Mouse (Mus musculus) left cerebral cortex, postnatal 10 days (tissue): ENCODE measurements around the gene Pate2. TPM values are rescaled to one million over a fixed set of nuclear protein-coding genes. Genes with fewer than 3 reads are reported as not detected.

ENCODE experiments used
- DNase-seq, 2 experiments: peaks; one replicate each; pipeline ENCODE4 v3.0.0; 2021 to 2022; ENCODE audit warnings: low spot score in 2 of 2, mixed read lengths in 1 of 2; ENCODE audit errors: extremely low spot score in 1 of 2
- intact Hi-C: fragments of 180-260 bp; cut with DNase I; formaldehyde crosslinking; loops from one replicate; pipeline ENCODE4 v1.15.1; 2025
- total RNA-seq, 2 experiments: library from RNA; stranded (reverse); gene quantifications; 2 replicates each; pipeline ENCODE4 v1.2.3; 2021

The Pate2 gene
- under 1 TPM; 0.79 to 0.81 TPM for total RNA-seq

DNA sequence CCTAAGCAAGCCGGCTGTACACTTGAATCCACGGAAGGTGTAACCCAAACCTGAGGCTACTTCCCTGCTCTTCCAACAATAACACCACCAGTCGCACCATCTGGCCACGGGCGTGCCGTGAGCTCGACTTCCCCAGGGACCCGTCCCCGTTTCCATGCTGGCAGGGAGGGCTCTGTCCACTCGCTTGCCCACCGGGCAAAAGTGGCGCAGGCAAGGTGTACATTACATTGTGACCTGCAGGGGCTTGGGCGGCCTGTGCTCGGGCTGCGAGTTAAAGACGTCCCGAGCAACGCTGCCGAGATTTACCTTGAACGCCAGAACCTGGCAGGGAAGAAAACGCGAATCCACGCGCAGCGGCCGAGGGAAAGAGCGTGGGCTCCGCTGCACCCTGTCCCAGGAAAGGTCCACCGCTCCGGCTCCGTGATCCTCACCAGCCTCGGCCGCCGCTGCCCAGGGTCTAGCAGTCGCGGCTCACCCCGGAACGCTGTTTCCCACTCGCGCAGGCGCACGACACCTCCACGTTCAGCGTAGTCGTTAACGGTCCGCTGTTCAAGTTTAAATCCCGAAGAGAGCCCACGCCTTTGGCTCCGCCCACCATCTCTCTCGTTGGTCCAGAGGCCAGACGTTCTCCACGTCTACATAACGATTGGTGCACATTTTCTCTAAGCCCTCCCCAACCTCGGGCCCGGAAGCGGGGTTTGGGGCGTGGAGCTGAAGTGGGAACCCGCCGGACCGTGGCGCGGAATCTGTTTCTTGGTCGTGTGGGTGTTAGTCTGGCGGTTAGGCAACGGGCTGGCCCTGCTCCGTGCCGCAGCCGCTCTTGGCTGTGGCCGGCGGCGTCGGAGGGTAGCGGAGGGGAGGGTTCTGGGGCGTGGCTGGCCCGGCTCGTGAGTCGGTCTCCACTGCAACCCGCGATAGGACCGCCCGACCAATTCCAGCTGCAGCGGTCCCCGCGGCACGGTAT, at the start of gene Pate2, which contains the start of gene Hyls1:
Pate2 (plus strand) TSS at position 714 of the 964 bp plus-strand sequence.
Hyls1 (minus strand) TSS at position 828 of the 964 bp plus-strand sequence.
- intact Hi-C loops: no loop called here
- peak; percentile 94 to 95 for DNase-seq

DNA sequence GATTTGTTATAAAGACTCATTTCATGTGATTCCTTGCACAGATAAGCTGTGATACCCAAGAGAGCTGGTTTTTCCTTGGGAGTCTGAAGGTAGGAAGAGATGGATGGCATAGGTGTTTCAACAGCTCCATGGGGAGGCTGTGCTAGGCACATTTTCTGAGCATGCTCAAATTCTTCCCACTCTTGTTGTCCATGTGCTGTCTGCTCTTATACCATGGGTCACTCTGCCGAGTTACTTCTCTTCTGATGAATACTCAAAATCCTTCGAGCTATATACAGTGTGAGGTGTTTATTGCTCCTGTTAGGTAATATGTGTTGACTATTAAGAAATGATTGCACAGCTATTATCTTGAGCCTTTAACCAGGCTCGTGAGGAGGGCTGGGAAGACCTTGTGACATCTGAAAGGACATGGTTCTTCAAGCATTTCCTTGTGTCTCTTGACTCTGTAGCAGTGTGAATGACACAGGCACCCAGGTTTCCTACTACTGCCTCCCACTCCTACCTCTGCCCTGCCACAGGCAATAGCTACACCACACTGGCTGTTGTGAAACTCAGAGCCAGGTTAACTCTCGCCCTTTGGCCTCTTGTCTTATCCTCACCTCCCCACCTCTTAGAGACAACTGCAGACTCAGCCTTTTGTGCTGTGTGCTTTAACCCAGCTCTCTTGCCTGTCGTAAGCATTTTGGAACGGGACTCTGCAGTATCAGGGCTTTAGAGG, 49.3 kb upstream of the Pate2 start:
- intact Hi-C loops: loop anchor here (5.0 kb wide), 2 partner anchors 98 to 233 kb away; partner anchors contain the start of gene Cdon

DNA sequence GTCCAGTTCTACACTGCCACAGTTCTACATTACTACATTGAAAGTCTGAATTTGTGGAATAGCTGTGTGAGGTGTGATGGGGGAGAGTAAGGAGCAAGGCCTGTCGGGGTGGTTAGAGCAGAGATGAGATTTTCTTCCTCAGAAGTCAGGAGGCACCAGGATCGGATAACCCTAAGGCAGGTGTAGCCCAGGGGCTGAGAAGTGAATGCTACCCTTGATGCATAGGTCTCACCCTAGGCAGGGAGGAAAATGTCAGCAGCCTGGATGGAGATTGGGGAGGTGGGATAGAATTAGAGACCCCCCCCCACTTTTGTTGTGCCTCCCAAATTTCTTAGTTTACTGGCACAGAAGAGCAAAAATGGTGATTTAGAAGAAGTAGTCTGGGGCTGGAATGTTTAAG, 47.8 kb upstream of the Pate2 start:
- no peak for DNase-seq
- intact Hi-C loops: loop anchor here (5.0 kb wide), 2 partner anchors 100 to 235 kb away; partner anchors contain the start of gene Cdon

More for the DNA sequence above, 49.3 kb upstream of the Pate2 start:
- no peak for DNase-seq

DNA sequence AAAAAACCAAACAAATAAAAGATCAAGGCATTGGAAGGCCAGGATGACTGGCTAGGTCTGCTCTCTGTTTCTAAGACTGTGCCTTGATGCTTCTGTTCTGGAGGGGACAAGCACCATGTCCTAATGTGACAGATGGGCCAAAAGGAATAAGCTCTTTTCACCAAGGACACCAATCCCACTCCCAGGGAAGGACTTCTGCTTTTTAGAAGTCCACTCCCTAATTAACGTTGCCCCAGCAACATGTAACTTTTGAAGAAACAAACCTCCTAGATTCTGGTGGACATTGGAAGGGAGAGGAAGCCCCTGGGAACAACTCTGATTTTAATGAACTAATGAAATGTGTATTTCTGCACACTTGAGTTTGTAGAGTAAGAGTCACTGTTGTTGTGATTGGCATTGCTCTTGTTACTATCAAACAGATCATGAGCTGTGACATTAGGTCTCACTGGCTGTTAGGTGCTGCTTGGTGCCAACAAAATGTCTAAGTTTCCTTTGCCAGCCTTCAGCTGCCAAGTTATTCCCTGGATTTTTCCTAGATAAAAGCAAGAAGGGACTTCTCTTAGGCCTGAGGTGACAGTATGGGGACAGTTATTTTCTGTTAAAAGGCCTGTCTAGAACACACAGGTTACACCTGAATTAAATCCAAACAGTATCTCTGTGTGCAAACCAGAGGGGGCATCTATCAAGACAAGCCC, 47.1 kb upstream of the Pate2 start:
- intact Hi-C loops: loop anchor here (5.0 kb wide), 2 partner anchors 101 to 236 kb away; partner anchors contain the start of gene Cdon
- peak in 1 of 2 experiments; percentile 0 for DNase-seq

DNA sequence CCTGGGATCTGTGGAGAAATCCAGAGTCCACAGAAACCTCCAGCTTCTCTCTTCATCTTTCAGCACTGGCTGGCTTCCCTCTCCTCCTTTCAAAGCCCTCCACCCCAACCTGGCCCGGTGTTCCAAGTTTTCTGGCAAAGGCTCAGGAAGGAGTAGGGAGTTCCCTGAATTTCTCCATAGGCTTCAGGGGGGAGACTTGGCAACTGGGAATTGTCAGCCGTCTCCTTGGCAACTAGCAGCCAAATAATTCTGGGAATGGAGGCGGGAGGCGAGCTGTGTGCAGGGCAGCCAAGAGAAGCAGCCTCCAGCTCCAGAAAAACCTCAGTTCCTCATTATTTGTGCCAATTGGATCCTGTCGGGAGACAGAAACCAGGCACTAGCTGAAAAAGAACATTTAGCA, 46.5 kb upstream of the Pate2 start:
- peak; percentile 53 to 62 for DNase-seq
- intact Hi-C loops: loop anchor here (5.0 kb wide), 2 partner anchors 101 to 236 kb away; partner anchors contain the start of gene Cdon

DNA sequence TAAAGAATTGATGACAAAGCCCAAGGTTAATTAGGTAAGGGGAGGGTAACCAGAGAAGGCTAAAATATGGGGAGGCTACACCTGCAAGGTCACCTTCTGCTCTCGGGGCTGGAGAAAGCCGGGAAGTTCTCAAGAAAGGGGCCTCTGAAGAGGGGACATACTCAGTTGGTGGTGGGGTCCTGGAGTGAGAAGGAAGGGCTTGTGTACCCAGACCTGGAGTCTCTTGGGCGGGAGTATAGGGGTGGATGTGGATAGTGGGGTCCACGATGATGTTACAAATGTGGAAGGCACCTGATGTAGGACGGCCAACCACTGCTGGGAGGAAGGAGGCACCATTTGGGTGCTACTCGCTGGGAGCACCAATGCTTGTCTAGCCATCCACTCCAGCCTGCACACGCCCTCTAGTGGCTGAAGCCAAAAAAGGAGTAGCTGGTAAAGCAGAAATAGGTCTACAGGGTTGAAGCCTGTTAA, 46.1 kb upstream of the Pate2 start:
- intact Hi-C loops: loop anchor here (5.0 kb wide), 2 partner anchors 102 to 237 kb away; partner anchors contain the start of gene Cdon
- DNase-seq: peak; percentile 74 to 79

DNA sequence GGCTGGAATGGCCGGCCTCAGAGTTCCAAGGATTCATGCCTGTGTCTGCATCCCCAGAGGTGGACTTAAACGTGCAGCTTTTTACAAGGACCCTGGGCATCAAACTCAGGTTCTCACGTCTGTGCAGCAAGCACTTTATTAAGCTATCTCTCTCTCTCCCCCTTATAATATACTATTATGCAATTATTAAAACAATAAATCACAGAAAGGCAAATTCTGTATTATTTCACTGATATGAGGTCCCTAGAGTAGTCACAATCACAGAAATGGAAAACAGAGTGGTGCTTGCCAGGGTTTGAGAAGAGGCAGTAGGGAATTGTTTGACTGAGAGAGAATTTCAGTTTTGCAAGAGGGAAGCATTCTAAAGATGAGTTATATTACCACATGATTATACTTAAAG, 40.9 kb upstream of the Pate2 start:
- intact Hi-C loops: no loop called here

DNA sequence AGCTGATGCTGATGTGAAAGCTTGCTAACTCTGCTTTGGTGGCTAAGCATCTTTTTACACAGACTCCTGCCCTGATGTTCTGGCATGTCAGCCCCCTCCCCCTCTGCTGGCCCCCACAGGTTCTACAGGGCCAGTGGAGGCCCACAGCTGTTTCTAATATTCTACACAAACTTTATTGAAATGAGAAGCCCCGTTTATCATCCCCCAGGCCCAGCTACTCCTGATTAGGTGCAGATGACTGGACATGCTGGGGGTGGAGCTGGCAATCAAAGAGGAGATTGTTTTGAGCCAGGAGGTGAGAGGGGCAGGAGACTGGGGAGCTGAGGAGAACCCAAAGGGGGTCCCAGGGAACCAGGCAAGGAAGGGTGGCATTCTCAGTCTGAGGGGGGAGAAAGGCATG, 40.3 kb upstream of the Pate2 start:
- intact Hi-C loops: no loop called here

More for the DNA sequence above, 40.9 kb upstream of the Pate2 start:
- no peak for DNase-seq

DNA sequence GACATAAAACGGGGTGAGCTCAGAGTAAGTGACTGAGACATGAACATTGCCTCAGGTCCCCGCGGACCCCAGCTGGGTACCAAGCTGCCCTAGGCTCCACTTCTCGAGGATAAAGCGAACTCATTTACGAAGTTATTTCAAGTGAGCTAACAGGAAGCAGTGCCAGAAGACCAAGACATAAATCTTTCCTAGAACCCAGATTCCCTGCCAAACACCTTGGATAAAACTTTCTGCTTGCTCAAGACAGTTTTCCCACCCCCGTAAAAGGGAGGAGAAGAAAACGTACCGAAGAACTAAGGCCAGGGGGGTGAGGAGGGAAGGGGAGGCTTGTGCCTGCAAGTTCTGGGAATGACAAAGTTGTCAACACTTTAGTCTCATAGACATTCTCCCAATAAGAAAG, 36.8 kb upstream of the Pate2 start:
- no peak for DNase-seq
- intact Hi-C loops: no loop called here

More for the DNA sequence above, 40.3 kb upstream of the Pate2 start:
- DNase-seq: no peak

DNA sequence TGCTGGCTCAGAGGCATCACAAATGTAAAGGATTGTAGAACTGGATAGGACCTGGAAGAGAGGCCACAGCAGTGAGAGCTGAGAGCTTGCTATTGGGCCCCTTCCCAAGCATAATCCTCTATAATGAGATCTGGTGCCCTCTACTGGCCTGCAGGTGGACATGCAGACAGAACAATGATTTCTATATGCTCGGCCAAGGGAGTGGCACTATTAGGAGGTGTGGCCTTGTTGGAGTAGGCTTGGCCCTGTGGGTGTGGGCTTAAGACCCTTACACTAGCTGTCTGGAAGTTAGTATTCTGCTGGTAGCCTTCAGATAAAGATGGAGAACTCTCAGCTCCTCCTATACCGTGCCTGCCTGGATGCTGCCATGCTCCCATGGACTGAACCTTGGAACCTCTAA, 35.0 kb upstream of the Pate2 start:
- peak in 1 of 2 experiments; percentile 55 for DNase-seq
- intact Hi-C loops: loop anchor here (2.0 to 5.0 kb wide), 2 partner anchors 113 to 252 kb away; partner anchors contain the start of gene Cdon

DNA sequence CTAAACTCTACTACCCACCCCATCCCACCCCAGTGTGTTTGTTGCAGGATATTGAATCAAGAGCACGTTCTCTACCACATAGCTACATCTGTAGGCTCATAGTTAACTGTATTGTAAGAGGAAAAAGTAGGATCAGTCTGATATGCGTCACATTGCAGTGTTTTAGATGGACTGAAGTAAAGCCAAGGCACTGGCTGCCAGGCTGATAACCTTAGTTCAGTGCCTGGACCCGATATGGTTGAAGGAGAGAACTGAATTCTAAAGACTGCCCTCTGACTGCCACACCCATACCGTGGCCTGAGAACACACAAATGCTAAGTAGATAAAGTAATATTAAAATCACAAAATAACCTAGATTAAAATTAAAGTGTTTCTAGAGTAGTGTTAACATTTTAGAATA, 34.2 kb upstream of the Pate2 start:
- DNase-seq: no peak
- intact Hi-C loops: loop anchor here (2.0 to 5.0 kb wide), 2 partner anchors 114 to 253 kb away; partner anchors contain the start of gene Cdon

DNA sequence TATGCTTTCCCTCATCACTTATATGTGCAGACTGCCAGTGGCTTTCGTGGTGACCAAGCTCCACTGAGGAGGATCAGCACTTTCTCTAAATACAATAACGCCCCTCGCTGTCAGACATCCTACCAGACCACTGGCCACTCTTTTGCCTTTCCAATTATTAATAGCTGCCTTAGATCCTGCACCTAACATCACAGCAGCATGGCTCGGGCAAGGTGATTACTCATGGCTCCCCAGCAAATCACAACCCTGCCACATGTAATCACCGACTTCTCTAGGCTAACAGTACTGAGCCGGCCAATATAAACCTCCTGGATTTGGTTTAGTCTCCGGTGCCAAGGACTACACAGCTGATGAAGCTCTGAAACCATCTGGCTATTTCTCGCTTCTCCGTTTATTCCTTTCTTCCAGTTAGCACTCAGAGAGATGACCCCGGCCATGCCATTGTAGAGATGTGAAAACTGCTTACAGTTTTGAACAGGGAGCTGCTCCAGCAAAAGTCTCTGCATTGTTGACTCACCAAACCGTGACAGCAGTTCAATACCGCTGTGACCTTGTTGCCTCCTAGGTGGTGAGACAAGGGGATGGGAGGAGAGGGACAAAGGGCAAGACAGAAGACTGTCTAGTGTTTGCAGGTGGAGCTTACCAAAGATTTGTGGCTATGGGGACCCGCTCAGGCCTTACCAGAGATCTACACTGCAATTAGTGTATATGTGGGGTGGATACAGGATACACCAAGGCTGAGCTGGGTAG, 30.9 kb upstream of the Pate2 start:
- intact Hi-C loops: loop anchor here (5.0 kb wide), 1 partner anchor 117 kb away; the partner anchor contains the start of gene Cdon

DNA sequence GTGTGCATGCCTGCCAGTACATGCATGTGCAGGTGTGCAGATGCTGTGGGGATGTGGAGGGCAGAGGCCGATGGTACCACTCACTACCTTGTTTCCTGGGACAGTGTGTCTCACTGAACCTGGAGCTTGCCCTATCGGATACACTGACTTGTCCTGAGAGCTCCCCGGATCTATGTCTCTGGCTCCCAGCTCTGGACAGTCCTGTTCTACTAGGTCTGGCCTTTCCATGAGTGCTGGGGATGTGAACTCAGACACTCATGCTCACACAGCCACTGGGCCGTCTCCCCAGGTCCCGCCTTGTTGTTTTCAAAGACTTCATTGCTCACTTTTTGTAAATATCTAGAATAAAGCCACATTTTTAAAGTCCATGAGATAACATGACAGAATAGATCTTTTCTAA, 29.1 kb upstream of the Pate2 start:
- intact Hi-C loops: no loop called here
- no peak for DNase-seq

More for the DNA sequence above, 30.9 kb upstream of the Pate2 start:
- no peak for DNase-seq

DNA sequence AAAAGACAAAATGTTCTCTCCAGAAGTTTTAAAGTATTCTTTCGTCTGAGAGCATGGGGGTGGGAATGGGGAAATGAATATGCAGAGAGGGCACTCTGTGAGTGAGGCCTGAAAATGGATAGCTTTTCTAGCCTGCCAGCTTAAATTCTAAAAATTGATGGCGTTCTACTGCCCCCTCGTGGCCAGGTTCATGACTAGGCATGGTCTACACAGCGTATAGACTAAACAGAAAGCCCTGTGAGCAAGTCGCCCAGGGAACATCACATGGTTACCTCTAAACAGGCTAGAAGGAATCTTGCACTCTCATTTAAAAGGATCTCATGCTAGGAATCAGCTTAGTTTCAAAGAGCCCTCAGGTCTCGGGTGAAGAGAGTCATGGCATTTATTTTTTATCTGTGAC, 28.6 kb upstream of the Pate2 start:
- peak; percentile 69 to 81 for DNase-seq
- intact Hi-C loops: no loop called here

DNA sequence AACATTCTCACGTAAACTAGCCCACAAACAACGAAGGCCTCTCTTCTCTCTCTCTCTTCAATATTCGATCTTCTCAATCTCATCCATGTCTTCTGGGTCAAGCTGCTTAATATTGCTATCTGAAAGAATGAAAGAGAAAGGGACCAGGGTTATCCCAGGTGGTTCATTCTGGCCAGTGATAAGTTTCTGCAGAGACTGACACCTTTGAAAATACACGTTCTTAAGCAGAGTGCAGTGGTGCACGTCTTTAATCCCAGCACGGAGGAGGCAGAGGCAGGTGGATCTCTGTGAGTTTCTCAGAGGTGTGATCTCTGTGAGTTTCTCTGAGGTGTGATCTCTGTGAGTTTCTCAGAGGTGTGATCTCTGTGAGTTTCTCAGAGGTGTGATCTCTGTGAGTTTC, 28.1 kb upstream of the Pate2 start:
- intact Hi-C loops: no loop called here

DNA sequence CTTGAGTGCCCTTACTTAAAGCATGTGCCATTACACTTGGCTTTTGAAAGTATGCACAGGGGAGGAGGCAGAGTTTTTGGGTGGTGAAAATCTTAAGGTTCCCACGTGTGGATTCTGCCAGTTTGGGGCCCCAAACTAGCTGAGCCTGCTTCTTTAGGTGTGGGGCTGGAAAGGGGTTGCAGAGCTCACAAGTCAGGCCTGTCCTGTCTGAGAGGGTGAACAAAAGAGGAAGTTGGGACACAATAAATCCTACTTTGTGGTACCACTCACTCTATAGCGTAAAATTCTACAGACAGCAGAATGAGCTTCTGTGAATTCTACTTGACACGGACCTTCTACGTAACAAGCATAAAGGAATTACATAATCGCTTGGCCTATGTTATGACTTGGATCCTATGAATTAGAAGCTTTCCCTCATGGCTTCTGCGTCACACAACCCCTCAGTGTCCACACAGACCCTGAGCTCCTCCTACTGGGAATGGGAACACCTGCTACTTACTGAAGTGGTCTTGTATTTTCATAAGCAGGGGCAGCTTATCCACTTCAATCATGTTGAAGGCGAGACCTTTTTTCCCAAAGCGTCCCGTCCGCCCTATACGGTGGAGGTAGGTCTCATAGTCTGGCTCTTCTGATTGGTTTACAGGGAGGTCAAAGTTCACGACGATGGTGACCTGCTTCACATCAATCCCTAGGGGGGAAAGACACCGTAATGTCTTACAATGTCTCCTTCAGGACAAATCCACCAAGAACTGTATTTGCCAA, 26.8 kb upstream of the Pate2 start:
- intact Hi-C loops: no loop called here
- no peak for DNase-seq

More for the DNA sequence above, 28.1 kb upstream of the Pate2 start:
- no peak for DNase-seq

DNA sequence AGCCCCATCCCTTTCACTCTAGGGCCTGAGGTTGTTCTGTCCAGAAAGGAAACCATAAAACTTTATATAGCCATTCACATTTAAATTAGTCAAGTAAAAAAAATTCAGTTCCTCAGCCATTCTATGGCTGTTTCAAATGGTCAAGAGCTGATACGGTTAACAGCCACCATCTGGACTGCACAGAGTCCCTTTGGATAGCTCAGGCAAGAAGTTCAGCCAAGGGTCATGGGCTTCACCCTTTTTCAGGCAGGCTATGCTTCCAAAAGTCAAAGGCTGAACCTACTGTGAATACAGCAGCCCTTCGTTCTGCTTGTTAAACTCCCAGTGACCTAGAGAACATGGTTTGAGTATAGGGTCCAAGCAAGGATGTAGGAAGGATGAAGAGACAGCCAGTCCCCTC, 25.4 kb upstream of the Pate2 start:
- no peak for DNase-seq
- intact Hi-C loops: no loop called here
